10 mouse cellular contexts compared by ENCODE assay signal in genomic region chr5:23385763-23386217, GRCm38 (mm10). TPM values are rescaled to one million over a fixed set of nuclear protein-coding genes. Genes with fewer than 3 reads are reported as not detected.
A peak's percentile ranks its signal among the peaks of the same experiment; 100 is the strongest.
DNase-seq lines count a peak whose midpoint lies in the region; ATAC-seq and TF ChIP-seq lines count a peak whose summit lies in the region.
"Had no signal": no experiment of that assay in that cellular context is flagged by ENCODE, and none has a peak within 500 bp of the region (broad histone marks: within the 10 kb centered on the region; RNA-seq: fewer than 3 reads in every experiment).

No protein-coding gene starts in this region.

- H3K27me3 ChIP-seq in limb, embryonic 12.5 days, result no peaks in the 10 kb centered on the region
- H3K27me3 ChIP-seq in limb, embryonic 10.5 days (ENCODE audit: low read depth, poor library complexity, severe bottlenecking), result no peaks in the 10 kb centered on the region
- no peaks in the 10 kb centered on the region for H3K27me3 ChIP-seq in forebrain, embryonic 12.5 days
- no peaks in the 10 kb centered on the region for H3K27me3 ChIP-seq in limb, embryonic 14.5 days (ENCODE audit: control insufficient read depth, insufficient read depth, low read length)
- H3K27me3 ChIP-seq in stomach, postnatal 0 days (ENCODE audit: control insufficient read depth, insufficient read depth, low read length), result no peaks in the 10 kb centered on the region

- no peak overlapping the region for H3K4me3 ChIP-seq in limb, embryonic 12.5 days (replicated peaks)
- H3K4me3 ChIP-seq in limb, embryonic 10.5 days, result no peak overlapping the region
- no peak overlapping the region for H3K4me3 ChIP-seq in forebrain, embryonic 12.5 days (replicated peaks)
- no peak overlapping the region for H3K4me3 ChIP-seq in limb, embryonic 14.5 days (replicated peaks; ENCODE audit: low read length)
- no peak overlapping the region for H3K4me3 ChIP-seq in stomach, postnatal 0 days (ENCODE audit: low read depth, low read length)

- H3K4me2 ChIP-seq in limb, embryonic 12.5 days, result no peak overlapping the region
- H3K4me2 ChIP-seq in forebrain, embryonic 12.5 days, result no peak overlapping the region
- H3K4me2 ChIP-seq in limb, embryonic 14.5 days (replicated peaks; ENCODE audit: low read depth, low read length, severe bottlenecking), result no peak overlapping the region
- H3K4me2 ChIP-seq in stomach, postnatal 0 days (replicated peaks; ENCODE audit: low read depth), result no peak overlapping the region

- no peak overlapping the region for H3K27ac ChIP-seq in limb, embryonic 12.5 days
- no peak overlapping the region for H3K27ac ChIP-seq in limb, embryonic 10.5 days
- no peak overlapping the region for H3K27ac ChIP-seq in forebrain, embryonic 12.5 days
- no peak overlapping the region for H3K27ac ChIP-seq in limb, embryonic 14.5 days (replicated peaks; ENCODE audit: low read depth, low read length)
- H3K27ac ChIP-seq in stomach, postnatal 0 days (replicated peaks), result peak overlapping the region; percentile 24; the same call in 1 of the 2 replicates

- TF ChIP-seq EP300 in stomach, postnatal 0 days (optimal IDR thresholded peaks at IDR 0.05), result no peak

- H3K9me3 ChIP-seq in limb, embryonic 12.5 days, result no peaks in the 10 kb centered on the region
- H3K9me3 ChIP-seq in limb, embryonic 10.5 days (replicated peaks), result no peaks in the 10 kb centered on the region
- no peaks in the 10 kb centered on the region for H3K9me3 ChIP-seq in forebrain, embryonic 12.5 days
- H3K9me3 ChIP-seq in limb, embryonic 14.5 days (ENCODE audit: control insufficient read depth, low read length), result no peaks in the 10 kb centered on the region
- H3K9me3 ChIP-seq in stomach, postnatal 0 days (ENCODE audit: control insufficient read depth, low read length), result no peaks in the 10 kb centered on the region

- no peak overlapping the region for H3K9ac ChIP-seq in limb, embryonic 12.5 days (replicated peaks)
- no peak overlapping the region for H3K9ac ChIP-seq in forebrain, embryonic 12.5 days
- no peak overlapping the region for H3K9ac ChIP-seq in limb, embryonic 14.5 days (ENCODE audit: low read depth, low read length, severe bottlenecking)
- no peak overlapping the region for H3K9ac ChIP-seq in stomach, postnatal 0 days (ENCODE audit: low read length)

- peak; percentile 50; the same call in 1 of the 2 replicates for ATAC-seq in limb, embryonic 12.5 days (ENCODE audit: insufficient number of reproducible peaks, insufficient read depth, low FRiP score, low TSS enrichment, low read depth)
- ATAC-seq in forebrain, embryonic 12.5 days (ENCODE audit: low FRiP score), result peak; percentile 47
- no peak for ATAC-seq in limb, embryonic 14.5 days (ENCODE audit: low FRiP score, low read depth)
- ATAC-seq in stomach, postnatal 0 days (ENCODE audit: low FRiP score, low TSS enrichment), result no peak

- WGBS in limb, embryonic 12.5 days, result 57% methylated on average over 5 of the region's 5 CpGs
- 76% methylated on average over 5 of the region's 5 CpGs for WGBS in limb, embryonic 10.5 days
- WGBS in forebrain, embryonic 12.5 days, result 53% methylated on average over 5 of the region's 5 CpGs
- 32% methylated on average over 5 of the region's 5 CpGs for WGBS in limb, embryonic 14.5 days
- 53% methylated on average over 5 of the region's 5 CpGs for WGBS in stomach, postnatal 0 days

- H3K36me3 ChIP-seq in limb, embryonic 12.5 days, result no peaks in the 10 kb centered on the region
- H3K36me3 ChIP-seq in limb, embryonic 10.5 days, result no peaks in the 10 kb centered on the region
- H3K36me3 ChIP-seq in forebrain, embryonic 12.5 days (replicated peaks), result no peaks in the 10 kb centered on the region
- no peaks in the 10 kb centered on the region for H3K36me3 ChIP-seq in limb, embryonic 14.5 days (ENCODE audit: control insufficient read depth, insufficient read depth, low read length)
- no peaks in the 10 kb centered on the region for H3K36me3 ChIP-seq in stomach, postnatal 0 days (ENCODE audit: control insufficient read depth, insufficient read depth, low read length)

- H3K4me1 ChIP-seq in limb, embryonic 12.5 days (replicated peaks), result peaks cover 13% of the 10 kb centered on the region; the same call in 1 of the 2 replicates
- peaks cover 9% of the 10 kb centered on the region for H3K4me1 ChIP-seq in limb, embryonic 10.5 days
- H3K4me1 ChIP-seq in forebrain, embryonic 12.5 days, result peaks cover 17% of the 10 kb centered on the region
- H3K4me1 ChIP-seq in limb, embryonic 14.5 days (ENCODE audit: control insufficient read depth, insufficient read depth, low read length), result peaks cover 14% of the 10 kb centered on the region
- peaks cover 2% of the 10 kb centered on the region; the same call in 1 of the 2 replicates for H3K4me1 ChIP-seq in stomach, postnatal 0 days (replicated peaks; ENCODE audit: control insufficient read depth, insufficient read depth)

- TF ChIP-seq POLR2A in limb, embryonic 14.5 days (IDR thresholded peaks at IDR 0.05; ENCODE audit: borderline replicate concordance, extremely low read depth, insufficient read depth, insufficient read length), result no peak

- TF ChIP-seq CTCF in stomach, postnatal 0 days (IDR thresholded peaks at IDR 0.05; ENCODE audit: low read depth), result no peak

- DNase-seq in limb, embryonic 10.5 days (ENCODE audit: low spot score), result no peak
- DNase-seq in limb, embryonic 14.5 days (ENCODE audit: low spot score), result peak; percentile 27
- DNase-seq in stomach, postnatal 0 days (ENCODE audit: low spot score), result no peak
- no peak for DNase-seq in gastrocnemius, adult 18-20 months (ENCODE audit: low spot score)
- DNase-seq in urinary bladder, adult 2 months (ENCODE audit: low spot score), result no peak
- no peak for DNase-seq in frontal cortex, postnatal 14 days (ENCODE audit: low spot score in 2 of 2)
- DNase-seq: layer of hippocampus, adult 9-11 months; lung, adult 2 months had no signal

RNA-seq across cellular contexts. Expression of gene Kmt2e, which starts 48.5 kb away (rescaled TPM):
- 109 TPM in 2 replicates for polyA plus RNA-seq in limb, embryonic 12.5 days (2016; fragmentation: Nextera tagmentation; extraction: Ambion mirVana)
- 70.0 and 95.4 TPM in 2 replicates for polyA plus RNA-seq in limb, embryonic 10.5 days (2016; fragmentation: Nextera tagmentation; extraction: Ambion mirVana)
- polyA plus RNA-seq in forebrain, embryonic 12.5 days (2016; fragmentation: Nextera tagmentation; extraction: Ambion mirVana), result 138 and 146 TPM in 2 replicates
- polyA plus RNA-seq in limb, embryonic 14.5 days (2012; rRNA removed), result 37.3 and 39.0 TPM in 2 replicates
- polyA plus RNA-seq in limb, embryonic 14.5 days (2014; fragmentation: Nextera tagmentation; extraction: Ambion mirVana), result 87.2 and 97.4 TPM in 2 replicates
- 51.9 and 54.8 TPM in 2 replicates for polyA plus RNA-seq in stomach, postnatal 0 days (2015; fragmentation: Nextera tagmentation; extraction: Ambion mirVana)
- 10 to 100 TPM; 20.3 to 28.3 TPM for total RNA-seq in gastrocnemius, adult 18-20 months (2021)
- 18.0 and 36.2 TPM in 2 replicates for polyA plus RNA-seq in urinary bladder, adult 2 months (2012; rRNA removed)

Comparison
In these comparisons a context has a peak if more than half of its experiments do, and no peak if none do; other contexts are left out.
1. ATAC-seq: peak in limb, embryonic 12.5 days (single experiment) and forebrain, embryonic 12.5 days (single experiment); none in limb, embryonic 14.5 days (single experiment) and stomach, postnatal 0 days (single experiment).